Mouse (Mus musculus) brain, embryonic 14.5 days (tissue): ENCODE data around the gene Tgtp1.
"Not testable (repeated sequence)": the region's sequence is repeated elsewhere in the genome, so short reads cannot be mapped to it uniquely, and the experiment has no call there.

ENCODE experiments used
- CTCF ChIP-seq: fragments of 200-500 bp; IDR thresholded peaks from 2 replicates; pipeline ENCODE4 v1.5.1; 2012; ENCODE audit warnings: inconsistent platforms, mild to moderate bottlenecking, moderate library complexity, borderline replicate concordance; ENCODE audit not compliant: insufficient read depth, insufficient read length; ENCODE audit errors: extremely low read depth
- POLR2A ChIP-seq: fragments of 200-500 bp; IDR thresholded peaks from 2 replicates; pipeline ENCODE4 v1.6.1; 2012; ENCODE audit warnings: mild to moderate bottlenecking, inconsistent platforms, borderline replicate concordance; ENCODE audit not compliant: poor library complexity, insufficient read depth, insufficient read length, severe bottlenecking; ENCODE audit errors: extremely low read depth

- TF ChIP-seq CTCF, POLR2A: not testable (repeated sequence)
Measured at GRCm38 (mm10) chr11:49006785-49007184, 12.8 kb upstream of the Tgtp1 start.
